In the genomic region with DNA sequence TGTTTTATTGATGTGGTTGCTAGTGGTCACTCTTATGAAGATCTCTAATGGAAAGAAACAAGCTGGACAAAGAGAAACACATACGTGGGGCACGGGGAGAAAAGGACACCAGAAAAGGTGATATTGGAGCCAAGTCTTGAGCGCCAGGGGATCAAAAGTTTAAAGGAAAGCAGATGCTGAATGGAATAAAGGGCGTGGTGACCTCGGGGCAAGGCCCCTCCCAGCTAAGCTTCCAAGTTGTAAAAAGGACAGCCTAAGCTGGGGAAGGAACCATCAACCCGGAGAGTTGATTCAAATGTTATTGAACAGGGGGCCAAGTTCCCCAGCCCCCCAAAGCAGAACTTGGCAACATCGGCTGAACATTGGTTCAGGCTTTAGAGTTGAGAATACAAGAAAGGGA, we compare ENCODE assay signal across 25 mouse cellular contexts. TPM values are rescaled to one million over a fixed set of nuclear protein-coding genes. Genes with fewer than 3 reads are reported as not detected.
DNase-seq lines count a peak whose midpoint lies in the region; ATAC-seq and TF ChIP-seq lines count a peak whose summit lies in the region.
"Had no signal": no experiment of that assay in that cellular context is flagged by ENCODE, and none has a peak within 500 bp of the region (broad histone marks: within the 10 kb centered on the region; RNA-seq: fewer than 3 reads in every experiment).

No protein-coding gene starts in this region.

- H3K27ac ChIP-seq in ES-Bruce4 (ENCODE audit: insufficient read depth, low read length): no peak overlapping the region
- H3K27ac ChIP-seq in ES-E14 (ENCODE audit: insufficient read depth, low read depth, low read length, poor library complexity, severe bottlenecking): peak overlapping the region; percentile 7; the same call in 1 of the 2 replicates
- no peak overlapping the region for H3K27ac ChIP-seq in hindbrain, embryonic 13.5 days
- H3K27ac ChIP-seq: embryonic facial prominence, embryonic 15.5 days; heart, embryonic 15.5 days; hindbrain, embryonic 12.5 days; intestine, embryonic 15.5 days had no signal

- WGBS in hindbrain, embryonic 13.5 days: 86% methylated on average over 7 of the region's 7 CpGs

- TF ChIP-seq EP300 in ES-Bruce4 (IDR thresholded peaks at IDR 0.05; ENCODE audit: insufficient read depth, low read depth, low read length): 0 out of 2 replicates have a peak, but pooled peaks have one; percentile 25

- ATAC-seq in hindbrain, embryonic 13.5 days (ENCODE audit: low FRiP score): no peak
- ATAC-seq: forebrain, embryonic 14.5 days; hindbrain, embryonic 16.5 days; intestine, embryonic 15.5 days had no signal

- H3K4me2 ChIP-seq in hindbrain, embryonic 13.5 days: no peak overlapping the region
- H3K4me2 ChIP-seq: embryonic facial prominence, embryonic 15.5 days; heart, embryonic 12.5 days; heart, embryonic 15.5 days; hindbrain, embryonic 12.5 days; intestine, embryonic 15.5 days had no signal

- in situ Hi-C loops in ES-E14 (cut with MboI; ENCODE audit: low sequenced_read_pairs in 2 of 2, unreplicated experiment in 2 of 2): loop anchor here in 1 of 2 experiments (10.0 kb wide), 1 partner anchor 124 kb away; no protein-coding TSS in a partner anchor

- H3K36me3 ChIP-seq in ES-Bruce4 (ENCODE audit: control insufficient read depth, insufficient read depth, low read length, poor library complexity, severe bottlenecking): no peaks in the 10 kb centered on the region
- H3K36me3 ChIP-seq in ES-E14 (ENCODE audit: control insufficient read depth, insufficient read depth, low read length, poor library complexity, severe bottlenecking): no peaks in the 10 kb centered on the region
- H3K36me3 ChIP-seq in hindbrain, embryonic 13.5 days: peaks cover 53% of the 10 kb centered on the region
- H3K36me3 ChIP-seq: G1E had no signal

- H3K4me3 ChIP-seq in ES-Bruce4 (ENCODE audit: low read depth, low read length): no peak overlapping the region
- 0 out of 4 replicates have a peak overlapping the region, but pooled peaks of 1 of the 2 experiments have one; percentile 12 for H3K4me3 ChIP-seq in ES-E14 (ENCODE audit: insufficient read depth in 1 of 2, low read depth in 1 of 2, low read length in 2 of 2, poor library complexity in 1 of 2, severe bottlenecking in 1 of 2)
- H3K4me3 ChIP-seq in hindbrain, embryonic 13.5 days: no peak overlapping the region
- H3K4me3 ChIP-seq: embryonic facial prominence, embryonic 15.5 days; heart, embryonic 12.5 days; heart, embryonic 15.5 days; hindbrain, embryonic 12.5 days; intestine, embryonic 15.5 days had no signal

- TF ChIP-seq CTCF in ES-Bruce4 (IDR thresholded peaks at IDR 0.05; ENCODE audit: low read depth, low read length): no peak

- intact Hi-C loops in heart, postnatal 10 days (cut with DNase I): no loop called here

- H3K27me3 ChIP-seq in ES-Bruce4 (ENCODE audit: control insufficient read depth, insufficient read depth, low read length, poor library complexity, severe bottlenecking): no peaks in the 10 kb centered on the region
- H3K27me3 ChIP-seq in hindbrain, embryonic 13.5 days: no peaks in the 10 kb centered on the region
- H3K27me3 ChIP-seq: embryonic facial prominence, embryonic 15.5 days; heart, embryonic 12.5 days; heart, embryonic 15.5 days; hindbrain, embryonic 12.5 days; intestine, embryonic 15.5 days had no signal

- no peak for TF ChIP-seq POLR2A in ES-Bruce4 (IDR thresholded peaks at IDR 0.05; ENCODE audit: insufficient read depth, low read length)

- H3K9me3 ChIP-seq in ES-Bruce4 (replicated peaks; ENCODE audit: control insufficient read depth, insufficient read depth, low read length, poor library complexity, severe bottlenecking): no peaks in the 10 kb centered on the region
- no peaks in the 10 kb centered on the region for H3K9me3 ChIP-seq in ES-E14 (ENCODE audit: control insufficient read depth, insufficient read depth, low read depth, low read length)
- no peaks in the 10 kb centered on the region for H3K9me3 ChIP-seq in hindbrain, embryonic 13.5 days
- H3K9me3 ChIP-seq: embryonic facial prominence, embryonic 15.5 days; G1E had no signal

- peak; percentile 46 for DNase-seq in ES-E14 (ENCODE audit: low read depth, low spot score)
- peak; percentile 81 for DNase-seq in ZHBTc4 (ENCODE audit: low read depth, low spot score)
- DNase-seq in urinary bladder, postnatal 10 days (ENCODE audit: low spot score): no peak
- no peak for DNase-seq in heart, postnatal 10 days
- DNase-seq: adrenal gland, postnatal 10 days; adrenal gland, postnatal 36 days; cerebellum, adult 11 months; cerebellum, adult 2 months; cerebellum, adult 9-11 months; cerebellum, postnatal 25 days; gastrocnemius, postnatal 25 days; heart, adult 18-20 months; heart, postnatal 14 days; kidney, adult 11 months; kidney, adult 8-10 months had no signal

- H3K4me1 ChIP-seq in ES-Bruce4 (ENCODE audit: control insufficient read depth, insufficient read depth, low read length) (peaks cover 5% of the 10 kb centered on the region), ES-E14 (ENCODE audit: control insufficient read depth in 2 of 2, insufficient read depth in 2 of 2, low read length in 2 of 2, poor library complexity in 1 of 2) (peaks cover 6 to 25% of the 10 kb centered on the region in 2 experiments; a peak in 3 of 4 replicates)
- H3K4me1 ChIP-seq in hindbrain, embryonic 13.5 days (replicated peaks): no peaks in the 10 kb centered on the region
- H3K4me1 ChIP-seq: hindbrain, embryonic 12.5 days; intestine, embryonic 15.5 days had no signal

- H3K9ac ChIP-seq in ES-Bruce4 (ENCODE audit: low read depth, poor library complexity, severe bottlenecking) (no peak overlapping the region), ES-E14 (ENCODE audit: insufficient read depth, low read depth, low read length, poor library complexity, severe bottlenecking) (0 out of 2 replicates have a peak overlapping the region, but pooled peaks have one; percentile 33)
- no peak overlapping the region for H3K9ac ChIP-seq in hindbrain, embryonic 13.5 days
- H3K9ac ChIP-seq: embryonic facial prominence, embryonic 15.5 days; heart, embryonic 12.5 days; heart, embryonic 15.5 days; hindbrain, embryonic 12.5 days; intestine, embryonic 15.5 days had no signal

TF ChIP-seq in ES-E14, 5 proteins besides CTCF, POLR2A, EP300 and RAD21:
- no peak for TF ChIP-seq CHD2 (IDR thresholded peaks at IDR 0.05; ENCODE audit: low read depth, low read length)
- TF ChIP-seq MAFK (IDR thresholded peaks at IDR 0.05; ENCODE audit: insufficient read depth, low read depth, low read length): no peak
- TF ChIP-seq HCFC1 (IDR thresholded peaks at IDR 0.05; ENCODE audit: borderline replicate concordance, insufficient read depth, low read length): no peak
- no peak for TF ChIP-seq ZNF384 (IDR thresholded peaks at IDR 0.05; ENCODE audit: low read depth, low read length)
- no peak for TF ChIP-seq ZC3H11A (IDR thresholded peaks at IDR 0.05; ENCODE audit: borderline replicate concordance, low read depth, low read length)

RNA-seq across cellular contexts. Expression of a gene that starts 36.1 kb away (rescaled TPM):
- polyA plus RNA-seq in ES-Bruce4 (2011; ENCODE audit: insufficient read depth, insufficient read length, low read depth, missing spikeins): 33.7 and 35.0 TPM in 2 replicates
- total RNA-seq in ES-E14 (2012; rRNA removed): 32.2 and 45.5 TPM in 2 replicates
- 1 to 10 TPM; 6.4 to 9.0 TPM for total RNA-seq in heart, postnatal 10 days (2021)
- polyA plus RNA-seq in hindbrain, embryonic 13.5 days (2015; fragmentation: Nextera tagmentation; extraction: Ambion mirVana): 40.7 and 41.2 TPM in 2 replicates

Comparison
In these comparisons a context has a peak if more than half of its experiments do, and no peak if none do; other contexts are left out.
1. DNase-seq: peak in ES-E14 (single experiment) and ZHBTc4 (single experiment); none in urinary bladder, postnatal 10 days (single experiment) and heart, postnatal 10 days (0 of 2).